Mouse (Mus musculus) embryonic facial prominence, embryonic 11.5 days (tissue): ENCODE results near the gene Atp6v1e2. TPM values are rescaled to one million over a fixed set of nuclear protein-coding genes. Genes with fewer than 3 reads are reported as not detected.
A peak's percentile ranks its signal among the peaks of the same experiment; 100 is the strongest.

ENCODE experiments used
- ATAC-seq: fragments of 200-750 bp; cut with Nextera tagmentation; replicated peaks from 2 replicates; pipeline ENCODE4 v1.8.0; 2017; ENCODE audit warnings: low read depth; ENCODE audit not compliant: insufficient number of reproducible peaks, low FRiP score, low TSS enrichment
- DNase-seq: peaks from one replicate; pipeline ENCODE4 v3.0.0-alpha.2; 2015; ENCODE audit warnings: low spot score
- H3K27ac ChIP-seq: fragments of 300-500 bp; sonication (generic); replicated peaks from 2 replicates; pipeline ENCODE4 v1.5.1; 2014; ENCODE audit warnings: mild to moderate bottlenecking, low read depth, low read length, control low read depth
- H3K27me3 ChIP-seq: fragments of 300-500 bp; sonication (generic); 2 replicates; pipeline ENCODE4 v1.6.1; 2014; ENCODE audit warnings: mild to moderate bottlenecking, low read length, moderate library complexity, mixed read lengths; ENCODE audit not compliant: control insufficient read depth, insufficient read depth
- H3K36me3 ChIP-seq: fragments of 300-500 bp; sonication (generic); replicated peaks from 2 replicates; pipeline ENCODE4 v1.6.1; 2014; ENCODE audit warnings: low read depth, mild to moderate bottlenecking, low read length, moderate library complexity, mixed read lengths; ENCODE audit not compliant: control insufficient read depth, insufficient read depth
- H3K4me1 ChIP-seq: fragments of 300-500 bp; sonication (generic); 2 replicates; pipeline ENCODE4 v1.6.1; 2014; ENCODE audit warnings: low read length, mixed read lengths; ENCODE audit not compliant: control insufficient read depth, insufficient read depth
- H3K4me2 ChIP-seq: fragments of 300-500 bp; sonication (generic); 2 replicates; pipeline ENCODE4 v1.6.1; 2014; ENCODE audit warnings: low read depth, mild to moderate bottlenecking, control low read depth, low read length, moderate library complexity
- H3K4me3 ChIP-seq: fragments of 300-500 bp; sonication (generic); 2 replicates; pipeline ENCODE4 v1.5.1; 2014; ENCODE audit warnings: low read depth, low read length, control low read depth
- H3K9ac ChIP-seq: fragments of 300-500 bp; sonication (generic); replicated peaks from 2 replicates; pipeline ENCODE4 v1.6.1; 2014; ENCODE audit warnings: mild to moderate bottlenecking, control low read depth, low read length
- H3K9me3 ChIP-seq: fragments of 300-500 bp; sonication (generic); replicated peaks from 2 replicates; pipeline ENCODE4 v1.6.1; 2016; ENCODE audit warnings: mild to moderate bottlenecking, low read length, inconsistent platforms, mixed read lengths; ENCODE audit not compliant: control insufficient read depth
- WGBS: fragments of 180-500 bp; shearing (Covaris S2); extraction: QIAGEN DNeasy Blood & Tissue Kit; methylation state at CpG from one replicate; pipeline ENCODE4 v1.1.7; 2014; 5-methylcytosine and 5-hydroxymethylcytosine counted together
- polyA plus RNA-seq: library from polyadenylated mRNA; unstranded; fragments of >200 nt; fragmentation: Nextera tagmentation; extraction: Ambion mirVana; gene quantifications from 2 replicates; pipeline ENCODE4 v1.2.1, GENCODE M21; 2014

Gene Atp6v1e2
- polyA plus RNA-seq, 1 experiment from 2014 or later: not detected

- no peak for ATAC-seq
- DNase-seq: peak; percentile 64
Measured at GRCm38 (mm10) chr17:86909733-86910495, 37.8 kb downstream of the Atp6v1e2 start.

DNA sequence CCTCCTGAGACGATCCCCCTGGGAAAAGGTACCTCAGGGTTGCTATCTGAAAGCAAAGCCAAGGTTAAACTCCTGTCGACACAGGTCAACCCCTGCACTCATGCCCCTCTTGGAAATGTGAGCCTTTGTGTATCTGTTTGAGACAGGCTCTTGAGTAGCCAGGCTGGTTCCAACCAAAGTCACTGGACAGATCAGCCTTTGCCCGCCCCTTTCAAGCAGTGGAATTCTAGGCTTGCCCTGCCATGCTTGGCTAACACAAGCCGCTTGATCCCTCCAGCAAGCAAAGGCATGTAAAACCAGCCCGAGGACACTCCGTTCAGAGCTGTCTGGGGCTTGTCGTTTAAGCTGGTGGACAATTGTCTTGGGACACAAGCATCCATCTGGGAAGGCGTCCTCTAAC lies 39.4 kb downstream of the Atp6v1e2 start:
- H3K4me2 ChIP-seq: no peak overlapping the region
- 64% methylated on average over 8 of the region's 8 CpGs for WGBS
- no peak overlapping the region for H3K9ac ChIP-seq
- no peak for ATAC-seq
- DNase-seq: peak; percentile 24
- no peak overlapping the region for H3K27ac ChIP-seq
- no peaks in the 10 kb centered on the region for H3K9me3 ChIP-seq
- H3K4me3 ChIP-seq: no peak overlapping the region
- no peaks in the 10 kb centered on the region for H3K27me3 ChIP-seq
- H3K4me1 ChIP-seq: no peaks in the 10 kb centered on the region
- H3K36me3 ChIP-seq: no peaks in the 10 kb centered on the region

More at GRCm38 (mm10) chr17:86909733-86910495, 37.8 kb downstream of the Atp6v1e2 start:
- H3K9me3 ChIP-seq: no peaks in the 10 kb centered on the region
- H3K4me3 ChIP-seq: no peak overlapping the region
- H3K27me3 ChIP-seq: no peaks in the 10 kb centered on the region
- 72% methylated on average over 14 of the region's 14 CpGs for WGBS
- H3K4me2 ChIP-seq: no peak overlapping the region
- no peaks in the 10 kb centered on the region for H3K36me3 ChIP-seq
- H3K9ac ChIP-seq: no peak overlapping the region
- H3K27ac ChIP-seq: no peak overlapping the region
- no peaks in the 10 kb centered on the region for H3K4me1 ChIP-seq

DNA sequence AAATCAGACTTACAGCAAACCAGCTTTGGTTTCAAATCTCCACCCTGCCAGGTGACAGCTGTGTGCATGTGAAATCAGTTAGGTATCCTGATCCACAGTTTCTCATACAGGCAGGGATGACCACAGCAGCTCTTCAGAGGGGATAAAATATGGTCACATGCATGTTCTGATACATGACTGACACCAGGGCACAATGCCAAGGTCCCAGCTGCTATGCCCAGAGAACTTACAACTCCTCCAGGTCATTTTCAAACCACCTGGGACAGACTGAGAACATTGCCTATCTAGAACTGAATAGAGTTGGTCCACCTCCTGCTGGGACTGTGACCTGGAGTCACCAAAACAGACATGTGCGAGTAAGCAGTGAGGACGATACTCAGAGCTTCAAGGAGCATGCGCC lies 40.6 kb downstream of the Atp6v1e2 start:
- WGBS: 91% methylated on average over 3 of the region's 3 CpGs
- no peak overlapping the region for H3K4me3 ChIP-seq
- no peak overlapping the region for H3K9ac ChIP-seq
- H3K9me3 ChIP-seq: no peaks in the 10 kb centered on the region
- H3K27me3 ChIP-seq: no peaks in the 10 kb centered on the region
- H3K27ac ChIP-seq: no peak overlapping the region
- no peak overlapping the region for H3K4me2 ChIP-seq
- H3K4me1 ChIP-seq: no peaks in the 10 kb centered on the region
- DNase-seq: no peak
- H3K36me3 ChIP-seq: no peaks in the 10 kb centered on the region
- no peak for ATAC-seq

DNA sequence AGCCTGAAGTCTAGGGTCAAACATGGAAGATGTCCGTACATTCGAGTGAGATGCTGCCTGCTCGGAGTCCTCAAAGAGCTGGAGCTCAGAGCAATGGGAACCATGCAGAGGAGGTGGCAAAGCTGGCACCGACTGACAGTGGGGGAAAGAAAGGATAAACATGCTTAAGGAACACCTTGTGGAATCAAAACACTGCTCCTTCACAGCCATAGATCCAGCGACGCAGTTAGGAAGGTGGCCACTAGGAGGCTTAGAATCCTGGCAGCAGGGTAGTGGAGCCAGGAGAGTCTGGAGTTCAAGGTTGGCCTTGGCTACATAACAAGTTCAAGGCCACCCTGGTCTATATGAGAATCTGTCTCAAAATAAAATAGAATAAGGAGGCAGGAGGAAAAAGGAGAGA lies 41.1 kb downstream of the Atp6v1e2 start:
- 27% methylated on average over 6 of the region's 6 CpGs for WGBS
- H3K4me1 ChIP-seq: no peaks in the 10 kb centered on the region
- DNase-seq: peak; percentile 18
- H3K36me3 ChIP-seq: no peaks in the 10 kb centered on the region
- H3K27me3 ChIP-seq: no peaks in the 10 kb centered on the region
- no peak overlapping the region for H3K4me2 ChIP-seq
- no peak overlapping the region for H3K9ac ChIP-seq
- no peaks in the 10 kb centered on the region for H3K9me3 ChIP-seq
- H3K27ac ChIP-seq: no peak overlapping the region
- H3K4me3 ChIP-seq: no peak overlapping the region
- no peak for ATAC-seq

DNA sequence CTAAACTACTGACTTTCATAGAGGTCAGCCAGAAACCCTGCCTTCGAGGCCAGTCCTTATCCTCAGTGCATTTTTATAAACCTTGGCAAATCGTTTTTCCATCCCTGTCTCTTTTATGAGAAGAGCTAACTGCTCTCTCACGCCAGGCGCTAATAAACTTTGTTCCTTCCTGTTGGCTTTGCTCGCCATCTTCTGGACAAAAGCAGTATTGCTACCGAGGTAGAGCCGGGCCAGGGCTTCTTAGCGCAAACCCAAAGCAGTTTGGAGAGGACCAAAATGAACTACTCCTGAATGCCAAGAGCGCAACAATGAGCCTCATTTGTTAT lies 41.6 kb downstream of the Atp6v1e2 start:
- H3K9me3 ChIP-seq: no peaks in the 10 kb centered on the region
- WGBS: 3% methylated on average over 9 of the region's 9 CpGs
- H3K4me3 ChIP-seq: no peak overlapping the region
- no peaks in the 10 kb centered on the region for H3K4me1 ChIP-seq
- no peak overlapping the region for H3K27ac ChIP-seq
- no peak for ATAC-seq
- H3K36me3 ChIP-seq: no peaks in the 10 kb centered on the region
- no peak overlapping the region for H3K9ac ChIP-seq
- H3K4me2 ChIP-seq: no peak overlapping the region
- DNase-seq: peak; percentile 87
- H3K27me3 ChIP-seq: no peaks in the 10 kb centered on the region

- DNase-seq: peak; percentile 72
- ATAC-seq: 0 out of 2 replicates have a peak, but pooled peaks have one; percentile 46
- 22% methylated on average over 19 of the region's 19 CpGs for WGBS
- H3K4me2 ChIP-seq: no peak overlapping the region
- no peaks in the 10 kb centered on the region for H3K4me1 ChIP-seq
- H3K9me3 ChIP-seq: no peaks in the 10 kb centered on the region
- H3K4me3 ChIP-seq: no peak overlapping the region
- H3K27me3 ChIP-seq: no peaks in the 10 kb centered on the region
- no peak overlapping the region for H3K27ac ChIP-seq
- H3K9ac ChIP-seq: peak overlapping the region; percentile 22; the same call in 1 of the 2 replicates
- H3K36me3 ChIP-seq: no peaks in the 10 kb centered on the region
Measured at GRCm38 (mm10) chr17:86905297-86906135, 42.2 kb downstream of the Atp6v1e2 start.

- H3K9ac ChIP-seq: no peak overlapping the region
- H3K4me1 ChIP-seq: no peaks in the 10 kb centered on the region
- H3K9me3 ChIP-seq: no peaks in the 10 kb centered on the region
- 81% methylated on average over 3 of the region's 3 CpGs for WGBS
- H3K36me3 ChIP-seq: no peaks in the 10 kb centered on the region
- no peak overlapping the region for H3K4me2 ChIP-seq
- DNase-seq (no peak), ATAC-seq (no peak)
- H3K4me3 ChIP-seq: no peak overlapping the region
- no peaks in the 10 kb centered on the region for H3K27me3 ChIP-seq
- H3K27ac ChIP-seq: no peak overlapping the region
Measured at GRCm38 (mm10) chr17:86904206-86904605, 43.5 kb downstream of the Atp6v1e2 start.

GRCm38 (mm10) chr17:86903596-86903995 lies 44.1 kb downstream of the Atp6v1e2 start:
- DNase-seq (no peak), ATAC-seq (no peak)
- Histone ChIP-seq H3K4me1 (no peaks in the 10 kb centered on the region), H3K9me3 (no peaks in the 10 kb centered on the region), H3K4me2 (no peak overlapping the region), H3K27me3 (no peaks in the 10 kb centered on the region), H3K9ac (no peak overlapping the region), H3K27ac (no peak overlapping the region), H3K4me3 (no peak overlapping the region), H3K36me3 (no peaks in the 10 kb centered on the region)
- WGBS: 44% methylated on average over 7 of the region's 7 CpGs
